Mouse (Mus musculus) brown adipose tissue, adult 24 weeks (tissue): Measurements from ENCODE around the gene Gldc. TPM values are rescaled to one million over a fixed set of nuclear protein-coding genes. Genes with fewer than 3 reads are reported as not detected.

ENCODE experiments used
- H3K27ac ChIP-seq: fragments of 200-500 bp; replicated peaks from 2 replicates; pipeline ENCODE4 v1.5.1; 2012; ENCODE audit warnings: low read depth, mild to moderate bottlenecking, low read length
- H3K4me1 ChIP-seq: fragments of 200-500 bp; 2 replicates; pipeline ENCODE4 v1.6.1; 2012; ENCODE audit warnings: low read length, mixed read lengths; ENCODE audit not compliant: control insufficient read depth, insufficient read depth, insufficient read length
- H3K4me3 ChIP-seq: fragments of 200-500 bp; 2 replicates; pipeline ENCODE4 v1.5.1; 2012; ENCODE audit warnings: low read depth, mild to moderate bottlenecking, low read length, moderate library complexity; ENCODE audit not compliant: insufficient read depth
- polyA plus RNA-seq: library from polyadenylated mRNA; stranded (reverse); fragments of >200 nt; gene quantifications from 2 replicates; pipeline ENCODE4 v1.2.4, GENCODE M21; 2012; ENCODE audit not compliant: missing spikeins, insufficient read depth, insufficient read length

Gene Gldc
- polyA plus RNA-seq, 1 experiment = 0.44 TPM

GRCm38 (mm10) chr19:30102620-30103019 is 72.6 kb downstream of the Gldc start:
- H3K27ac ChIP-seq = no peak overlapping the region
- H3K4me1 ChIP-seq = no peaks in the 10 kb centered on the region
- H3K4me3 ChIP-seq = no peak overlapping the region

- Histone ChIP-seq H3K4me1 (no peaks in the 10 kb centered on the region), H3K4me3 (no peak overlapping the region), H3K27ac (no peak overlapping the region)
Measured at GRCm38 (mm10) chr19:30100571-30100970, 74.7 kb downstream of the Gldc start.

- H3K27ac ChIP-seq = no peak overlapping the region
- H3K4me1 ChIP-seq = no peaks in the 10 kb centered on the region
- no peak overlapping the region for H3K4me3 ChIP-seq
Measured at GRCm38 (mm10) chr19:30097039-30097438, 78.2 kb downstream of the Gldc start.

- H3K27ac ChIP-seq = no peak overlapping the region; the same call in 1 of the 2 replicates
- H3K4me1 ChIP-seq = no peaks in the 10 kb centered on the region
- H3K4me3 ChIP-seq = no peak overlapping the region
Measured at GRCm38 (mm10) chr19:30096186-30096585, 79.0 kb downstream of the Gldc start.

- Histone ChIP-seq H3K4me1 (no peaks in the 10 kb centered on the region), H3K27ac (no peak overlapping the region)
Measured at GRCm38 (mm10) chr19:30091644-30092295, 83.5 kb downstream of the Gldc start.

GRCm38 (mm10) chr19:30090163-30090562 is 85.1 kb downstream of the Gldc start:
- no peak overlapping the region for H3K4me3 ChIP-seq
- H3K4me1 ChIP-seq = no peaks in the 10 kb centered on the region
- no peak overlapping the region for H3K27ac ChIP-seq

More at GRCm38 (mm10) chr19:30091644-30092295, 83.5 kb downstream of the Gldc start:
- no peak overlapping the region for H3K4me3 ChIP-seq

- H3K4me1 ChIP-seq = no peaks in the 10 kb centered on the region; the same call in 1 of the 2 replicates
- H3K27ac ChIP-seq = no peak overlapping the region
- no peak overlapping the region for H3K4me3 ChIP-seq
Measured at GRCm38 (mm10) chr19:30065797-30066196, 109.4 kb downstream of the Gldc start.

GRCm38 (mm10) chr19:30054218-30054617 is 121.0 kb downstream of the Gldc start:
- Histone ChIP-seq H3K27ac (no peak overlapping the region), H3K4me3 (no peak overlapping the region), H3K4me1 (no peaks in the 10 kb centered on the region; the same call in 1 of the 2 replicates)

GRCm38 (mm10) chr19:30051479-30051878 is 123.8 kb downstream of the Gldc start:
- Histone ChIP-seq H3K27ac (no peak overlapping the region), H3K4me3 (no peak overlapping the region), H3K4me1 (no peaks in the 10 kb centered on the region; the same call in 1 of the 2 replicates)

GRCm38 (mm10) chr19:30050584-30050983 is 124.6 kb downstream of the Gldc start:
- Histone ChIP-seq H3K27ac (no peak overlapping the region), H3K4me1 (no peaks in the 10 kb centered on the region; the same call in 1 of the 2 replicates), H3K4me3 (no peak overlapping the region)

Other genes with a start within 250 kb of the Gldc start
- not detected in 2 replicates for gene Trpd52l3, start 171.6 kb downstream of the Gldc start, polyA plus RNA-seq
- gene Uhrf2, start 144.9 kb downstream of the Gldc start, polyA plus RNA-seq = 13.2 and 19.0 TPM in 2 replicates
- not detected in 2 replicates for gene Mbl2, start 57.5 kb upstream of the Gldc start, polyA plus RNA-seq